Mouse (Mus musculus): ENCODE measurements at regions not wholly inside any gene's neighbourhood (a gene's known extent, or its start where the extent isn't known, plus 50 kb on each side); places are given as distances from the start of the nearest gene placed in this dataset.

GRCm38 (mm10) chr6:81621028-81621427 lies 302.4 kb upstream of the Gcfc2 start:
- no peaks in the 10 kb centered on the region for H3K79me3 ChIP-seq (ENCODE audit: low read depth)

GRCm38 (mm10) chr6:81622714-81623113 lies 300.8 kb upstream of the Gcfc2 start:
- H3K79me2 ChIP-seq (ENCODE audit: control insufficient read depth, insufficient read depth) = no peaks in the 10 kb centered on the region
- no peak overlapping the region for H3ac ChIP-seq (ENCODE audit: control insufficient read depth, insufficient read length, low read depth)
- H3K27me3 ChIP-seq (ENCODE audit: control insufficient read depth, insufficient read depth, insufficient read length) = no peaks in the 10 kb centered on the region
- no peak overlapping the region for H3K4me3 ChIP-seq (ENCODE audit: insufficient read depth, poor library complexity, severe bottlenecking)
- no peaks in the 10 kb centered on the region for H3K79me3 ChIP-seq (ENCODE audit: low read depth)
- TF ChIP-seq MAX (IDR thresholded peaks at IDR 0.05) (no peak), USF1 (IDR thresholded peaks at IDR 0.05; ENCODE audit: low read depth) (no peak), MYOD1 (IDR thresholded peaks at IDR 0.05; ENCODE audit: control insufficient read depth, insufficient read length, low read depth) (no peak), CEBPB (IDR thresholded peaks at IDR 0.05; ENCODE audit: low read depth) (no peak), MYOG (IDR thresholded peaks at IDR 0.05; ENCODE audit: control insufficient read depth, extremely low read depth, insufficient read length) (no peak), FOSL1 (IDR thresholded peaks at IDR 0.05; ENCODE audit: insufficient read depth, low read length, poor library complexity, severe bottlenecking) (no peak), CTCF (IDR thresholded peaks at IDR 0.05; ENCODE audit: control insufficient read depth, insufficient read depth, insufficient read length) (no peak)
- H3K36me3 ChIP-seq (ENCODE audit: control insufficient read depth, insufficient read depth) = no peaks in the 10 kb centered on the region

More at GRCm38 (mm10) chr6:81621028-81621427, 302.4 kb upstream of the Gcfc2 start:
- Histone ChIP-seq H3ac (ENCODE audit: control insufficient read depth, insufficient read length, low read depth) (no peak overlapping the region), H3K79me2 (ENCODE audit: control insufficient read depth, insufficient read depth) (no peaks in the 10 kb centered on the region), H3K4me3 (ENCODE audit: insufficient read depth, poor library complexity, severe bottlenecking) (no peak overlapping the region), H3K36me3 (ENCODE audit: control insufficient read depth, insufficient read depth) (no peaks in the 10 kb centered on the region), H3K27me3 (ENCODE audit: control insufficient read depth, insufficient read depth, insufficient read length) (no peaks in the 10 kb centered on the region)
- TF ChIP-seq CEBPB (IDR thresholded peaks at IDR 0.05; ENCODE audit: low read depth) (no peak), MAX (IDR thresholded peaks at IDR 0.05) (no peak), FOSL1 (IDR thresholded peaks at IDR 0.05; ENCODE audit: insufficient read depth, low read length, poor library complexity, severe bottlenecking) (no peak), MYOD1 (IDR thresholded peaks at IDR 0.05; ENCODE audit: control insufficient read depth, insufficient read length, low read depth) (no peak), CTCF (IDR thresholded peaks at IDR 0.05; ENCODE audit: control insufficient read depth, insufficient read depth, insufficient read length) (no peak), USF1 (IDR thresholded peaks at IDR 0.05; ENCODE audit: low read depth) (no peak), MYOG (IDR thresholded peaks at IDR 0.05; ENCODE audit: control insufficient read depth, extremely low read depth, insufficient read length) (no peak)

GRCm38 (mm10) chr6:81625016-81625415 lies 298.5 kb upstream of the Gcfc2 start:
- no peaks in the 10 kb centered on the region for H3K36me3 ChIP-seq (ENCODE audit: control insufficient read depth, insufficient read depth)
- no peaks in the 10 kb centered on the region for H3K79me2 ChIP-seq (ENCODE audit: control insufficient read depth, insufficient read depth)
- H3K79me3 ChIP-seq (ENCODE audit: low read depth) = no peaks in the 10 kb centered on the region
- no peak for TF ChIP-seq FOSL1 (IDR thresholded peaks at IDR 0.05; ENCODE audit: insufficient read depth, low read length, poor library complexity, severe bottlenecking)
- no peak for TF ChIP-seq USF1 (IDR thresholded peaks at IDR 0.05; ENCODE audit: low read depth)
- H3K4me3 ChIP-seq (ENCODE audit: insufficient read depth, poor library complexity, severe bottlenecking) = no peak overlapping the region
- H3K27me3 ChIP-seq (ENCODE audit: control insufficient read depth, insufficient read depth, insufficient read length) = no peaks in the 10 kb centered on the region
- H3ac ChIP-seq (ENCODE audit: control insufficient read depth, insufficient read length, low read depth) = no peak overlapping the region

- no peaks in the 10 kb centered on the region for H3K79me2 ChIP-seq (ENCODE audit: control insufficient read depth, insufficient read depth)
- no peaks in the 10 kb centered on the region for H3K36me3 ChIP-seq (ENCODE audit: control insufficient read depth, insufficient read depth)
- H3K79me3 ChIP-seq (ENCODE audit: low read depth) = no peaks in the 10 kb centered on the region
- H3K4me3 ChIP-seq (ENCODE audit: insufficient read depth, poor library complexity, severe bottlenecking) = no peak overlapping the region
- no peaks in the 10 kb centered on the region for H3K27me3 ChIP-seq (ENCODE audit: control insufficient read depth, insufficient read depth, insufficient read length)
- no peak overlapping the region for H3ac ChIP-seq (ENCODE audit: control insufficient read depth, insufficient read length, low read depth)
- TF ChIP-seq MYOG (IDR thresholded peaks at IDR 0.05; ENCODE audit: control insufficient read depth, extremely low read depth, insufficient read length) (no peak), FOSL1 (IDR thresholded peaks at IDR 0.05; ENCODE audit: insufficient read depth, low read length, poor library complexity, severe bottlenecking) (no peak), MAX (IDR thresholded peaks at IDR 0.05) (no peak), MYOD1 (IDR thresholded peaks at IDR 0.05; ENCODE audit: control insufficient read depth, insufficient read length, low read depth) (no peak), USF1 (IDR thresholded peaks at IDR 0.05; ENCODE audit: low read depth) (no peak), CTCF (IDR thresholded peaks at IDR 0.05; ENCODE audit: control insufficient read depth, insufficient read depth, insufficient read length) (no peak), CEBPB (IDR thresholded peaks at IDR 0.05; ENCODE audit: low read depth) (no peak)
Observed at GRCm38 (mm10) chr6:81633586-81633985, 289.9 kb upstream of the Gcfc2 start.

GRCm38 (mm10) chr6:81647615-81648375 lies 275.7 kb upstream of the Gcfc2 start:
- no peak for TF ChIP-seq USF1 (IDR thresholded peaks at IDR 0.05; ENCODE audit: low read depth)
- no peak for TF ChIP-seq MYOD1 (IDR thresholded peaks at IDR 0.05; ENCODE audit: control insufficient read depth, insufficient read length, low read depth)
- no peak for TF ChIP-seq FOSL1 (IDR thresholded peaks at IDR 0.05; ENCODE audit: insufficient read depth, low read length, poor library complexity, severe bottlenecking)
- no peak for TF ChIP-seq CTCF (IDR thresholded peaks at IDR 0.05; ENCODE audit: control insufficient read depth, insufficient read depth, insufficient read length)
- no peak for TF ChIP-seq CEBPB (IDR thresholded peaks at IDR 0.05; ENCODE audit: low read depth)
- TF ChIP-seq MYOG (IDR thresholded peaks at IDR 0.05; ENCODE audit: control insufficient read depth, extremely low read depth, insufficient read length) = no peak
- TF ChIP-seq MAX (IDR thresholded peaks at IDR 0.05) = no peak
- Histone ChIP-seq H3K4me3 (ENCODE audit: insufficient read depth, poor library complexity, severe bottlenecking) (no peak overlapping the region), H3K79me3 (ENCODE audit: low read depth) (no peaks in the 10 kb centered on the region), H3ac (ENCODE audit: control insufficient read depth, insufficient read length, low read depth) (no peak overlapping the region), H3K36me3 (ENCODE audit: control insufficient read depth, insufficient read depth) (no peaks in the 10 kb centered on the region), H3K27me3 (ENCODE audit: control insufficient read depth, insufficient read depth, insufficient read length) (no peaks in the 10 kb centered on the region), H3K79me2 (ENCODE audit: control insufficient read depth, insufficient read depth) (no peaks in the 10 kb centered on the region)

- no peak overlapping the region for H3ac ChIP-seq (ENCODE audit: control insufficient read depth, insufficient read length, low read depth)
- no peaks in the 10 kb centered on the region for H3K36me3 ChIP-seq (ENCODE audit: control insufficient read depth, insufficient read depth)
- TF ChIP-seq USF1 (IDR thresholded peaks at IDR 0.05; ENCODE audit: low read depth) (no peak), MYOD1 (IDR thresholded peaks at IDR 0.05; ENCODE audit: control insufficient read depth, insufficient read length, low read depth) (no peak)
- no peaks in the 10 kb centered on the region for H3K79me2 ChIP-seq (ENCODE audit: control insufficient read depth, insufficient read depth)
- H3K79me3 ChIP-seq (ENCODE audit: low read depth) = no peaks in the 10 kb centered on the region
- H3K27me3 ChIP-seq (ENCODE audit: control insufficient read depth, insufficient read depth, insufficient read length) = no peaks in the 10 kb centered on the region
- no peak overlapping the region for H3K4me3 ChIP-seq (ENCODE audit: insufficient read depth, poor library complexity, severe bottlenecking)
Observed at GRCm38 (mm10) chr6:81651856-81652255, 271.6 kb upstream of the Gcfc2 start.

All from C2C12 (cell line).